Mouse (Mus musculus) ES-E14 (cell line): ENCODE data around the gene Akap2. TPM values are rescaled to one million over a fixed set of nuclear protein-coding genes. Genes with fewer than 3 reads are reported as not detected.

Source experiments
- DNase-seq: peaks from one replicate; pipeline ENCODE4 v3.0.0-alpha.2; 2013; ENCODE audit warnings: low read depth, low spot score
- H3K27ac ChIP-seq: 2 replicates; pipeline ENCODE4 v1.5.1; 2012; ENCODE audit warnings: low read depth, mild to moderate bottlenecking, low read length, moderate library complexity, mixed read lengths; ENCODE audit not compliant: poor library complexity, insufficient read depth, severe bottlenecking
- H3K36me3 ChIP-seq: 2 replicates; pipeline ENCODE4 v1.6.1; 2012; ENCODE audit warnings: mild to moderate bottlenecking, low read length, moderate library complexity, mixed read lengths; ENCODE audit not compliant: control insufficient read depth, poor library complexity, insufficient read depth, severe bottlenecking
- H3K4me1 ChIP-seq, 2 experiments: fragments of 150-350 bp in 1 of 2; sonication (generic) in 1 of 2; 2 replicates each; pipeline ENCODE4 v1.6.1; 2012; ENCODE audit warnings: low read length in 2 of 2, mild to moderate bottlenecking in 1 of 2, mixed read lengths in 1 of 2; ENCODE audit not compliant: control insufficient read depth in 2 of 2, insufficient read depth in 2 of 2, poor library complexity in 1 of 2
- H3K4me3 ChIP-seq, 2 experiments: fragments of 150-350 bp in 1 of 2; sonication (generic) in 1 of 2; 2 replicates each; pipeline ENCODE4 v1.5.1; 2012; ENCODE audit warnings: low read length in 2 of 2, low read depth in 1 of 2, mild to moderate bottlenecking in 1 of 2, mixed read lengths in 1 of 2; ENCODE audit not compliant: insufficient read depth in 1 of 2, poor library complexity in 1 of 2, severe bottlenecking in 1 of 2
- H3K9ac ChIP-seq: 2 replicates; pipeline ENCODE4 v1.6.1; 2012; ENCODE audit warnings: low read depth, mild to moderate bottlenecking, low read length, mixed read lengths; ENCODE audit not compliant: poor library complexity, insufficient read depth, severe bottlenecking
- H3K9me3 ChIP-seq: fragments of 150-350 bp; sonication (generic); 2 replicates; pipeline ENCODE4 v1.6.1; 2012; ENCODE audit warnings: low read depth, mild to moderate bottlenecking, low read length; ENCODE audit not compliant: control insufficient read depth, insufficient read depth
- CHD2 ChIP-seq: IDR thresholded peaks from 2 replicates; pipeline ENCODE4 v1.6.1; 2014; ENCODE audit warnings: mild to moderate bottlenecking, low read depth, low read length, inconsistent platforms
- HCFC1 ChIP-seq: IDR thresholded peaks from 2 replicates; pipeline ENCODE4 v1.6.1; 2012; ENCODE audit warnings: low read length, inconsistent platforms, borderline replicate concordance; ENCODE audit not compliant: insufficient read depth
- MAFK ChIP-seq: IDR thresholded peaks from 2 replicates; pipeline ENCODE4 v1.6.1; 2014; ENCODE audit warnings: mild to moderate bottlenecking, low read depth, low read length, inconsistent platforms; ENCODE audit not compliant: insufficient read depth
- ZC3H11A ChIP-seq: IDR thresholded peaks from 2 replicates; pipeline ENCODE4 v1.6.1; 2012; ENCODE audit warnings: low read depth, mild to moderate bottlenecking, inconsistent platforms, low read length, borderline replicate concordance
- ZNF384 ChIP-seq: IDR thresholded peaks from 2 replicates; pipeline ENCODE4 v1.6.1; 2012; ENCODE audit warnings: low read depth, low read length, inconsistent platforms
- in situ Hi-C, 2 experiments: fragments of 600-800 bp; cut with MboI; formaldehyde crosslinking; loops; one replicate each; pipeline ENCODE4 v1.15.1; 2025; ENCODE audit warnings: low sequenced_read_pairs in 2 of 2, inconsistent platforms in 1 of 2; ENCODE audit not compliant: unreplicated experiment in 2 of 2
- total RNA-seq: library from RNA; depleted of rRNA; stranded (reverse); fragments of 300-350 nt; gene quantifications from 2 replicates; pipeline ENCODE4 v1.2.3, GENCODE M21; 2012

Gene Akap2
- total RNA-seq, 1 experiment: 35.7 TPM

- no peak overlapping the region for H3K4me3 ChIP-seq
- H3K9me3 ChIP-seq: no peaks in the 10 kb centered on the region
- TF ChIP-seq HCFC1 (no peak), CHD2 (no peak), ZC3H11A (no peak), MAFK (no peak)
- in situ Hi-C loops: no loop called here
- H3K27ac ChIP-seq: no peak overlapping the region
- H3K36me3 ChIP-seq: no peaks in the 10 kb centered on the region; the same call in 1 of the 2 replicates
- H3K9ac ChIP-seq: no peak overlapping the region
- peaks cover 0 to 2% of the 10 kb centered on the region in 2 experiments; a peak in 2 of 4 replicates for H3K4me1 ChIP-seq
- no peak for DNase-seq
These were observed 95.6 kb downstream of the Akap2 start for GRCm38 (mm10) chr4:57812916-57813575.

DNA sequence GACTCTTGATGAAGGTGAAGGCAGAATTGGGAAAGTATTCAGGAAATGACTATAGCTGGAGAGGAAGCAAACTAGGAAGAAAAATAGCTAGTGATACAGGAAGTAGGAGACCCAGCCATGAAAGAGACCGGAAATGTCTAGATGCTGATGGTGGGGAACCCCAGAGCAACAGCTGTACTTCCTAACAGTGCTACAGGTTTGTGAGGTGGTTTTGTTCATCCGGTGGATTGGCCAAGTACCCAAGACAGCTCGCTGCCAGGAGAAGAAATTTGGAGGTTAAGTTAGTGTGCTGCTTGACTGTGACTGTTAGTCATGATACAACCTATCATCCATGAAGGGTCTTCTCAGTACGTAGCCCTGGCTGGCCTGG lies 96.1 kb downstream of the Akap2 start:
- H3K27ac ChIP-seq: no peak overlapping the region
- no peak for TF ChIP-seq CHD2
- no peak for TF ChIP-seq ZC3H11A
- TF ChIP-seq HCFC1: no peak
- TF ChIP-seq MAFK: no peak
- TF ChIP-seq ZNF384: no peak
- in situ Hi-C loops: no loop called here
- H3K4me1 ChIP-seq: peaks cover 0 to 2% of the 10 kb centered on the region in 2 experiments; a peak in 2 of 4 replicates
- H3K4me3 ChIP-seq: no peak overlapping the region
- no peak overlapping the region for H3K9ac ChIP-seq
- H3K9me3 ChIP-seq: no peaks in the 10 kb centered on the region
- DNase-seq: no peak
- H3K36me3 ChIP-seq: no peaks in the 10 kb centered on the region; the same call in 1 of the 2 replicates

DNA sequence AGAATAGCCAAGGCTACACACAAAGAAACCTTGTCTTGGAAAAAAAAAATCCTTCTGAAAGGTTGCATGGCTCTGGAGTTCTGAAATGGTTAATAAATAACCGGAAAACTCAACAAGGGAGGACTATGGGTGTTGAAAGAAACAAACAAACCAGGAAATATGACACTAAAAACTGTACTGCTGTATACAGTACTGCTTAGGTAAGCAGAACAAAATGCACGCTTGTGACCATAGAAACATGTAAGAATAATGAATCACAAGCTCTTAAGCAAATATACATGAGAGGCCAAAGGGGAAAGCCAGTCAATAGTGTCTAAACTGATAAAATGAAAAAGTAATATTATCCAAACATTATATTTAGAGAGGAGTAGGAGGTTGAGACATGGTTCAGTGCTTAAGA lies 97.9 kb downstream of the Akap2 start:
- Histone ChIP-seq H3K4me3 (no peak overlapping the region), H3K9ac (no peak overlapping the region), H3K36me3 (no peaks in the 10 kb centered on the region; the same call in 1 of the 2 replicates), H3K27ac (no peak overlapping the region), H3K9me3 (no peaks in the 10 kb centered on the region), H3K4me1 (peaks cover 0 to 2% of the 10 kb centered on the region in 2 experiments; a peak in 2 of 4 replicates)
- no peak for DNase-seq
- no peak for TF ChIP-seq ZNF384
- TF ChIP-seq CHD2: no peak
- TF ChIP-seq HCFC1: no peak
- no peak for TF ChIP-seq MAFK
- no peak for TF ChIP-seq ZC3H11A
- in situ Hi-C loops: no loop called here

DNA sequence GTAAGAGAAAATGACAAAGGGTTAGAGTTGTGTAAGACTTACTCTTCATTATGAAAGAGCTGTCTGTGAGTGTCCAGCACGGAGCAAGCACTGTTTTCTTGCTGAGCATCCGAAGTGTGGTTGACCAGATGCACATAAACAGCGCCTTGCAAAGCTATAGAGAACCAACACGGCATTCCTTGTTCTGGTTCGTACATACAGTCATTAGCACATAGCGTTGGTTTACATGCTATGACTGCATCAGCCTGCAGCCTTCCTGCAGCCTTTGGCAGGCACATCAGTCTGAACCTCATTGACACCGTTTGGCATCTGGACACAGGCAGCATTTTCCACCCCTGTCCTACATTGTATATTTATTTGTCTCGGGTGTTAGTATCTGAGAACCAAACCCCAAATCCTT lies 98.7 kb downstream of the Akap2 start:
- Histone ChIP-seq H3K9ac (no peak overlapping the region), H3K36me3 (no peaks in the 10 kb centered on the region; the same call in 1 of the 2 replicates), H3K27ac (no peak overlapping the region), H3K9me3 (no peaks in the 10 kb centered on the region), H3K4me3 (no peak overlapping the region), H3K4me1 (peaks cover under 1 to 2% of the 10 kb centered on the region in 2 experiments; a peak in 2 of 4 replicates)
- TF ChIP-seq CHD2 (no peak), ZC3H11A (no peak), ZNF384 (no peak), MAFK (no peak), HCFC1 (no peak)
- no peak for DNase-seq
- in situ Hi-C loops: no loop called here

- no peak overlapping the region for H3K9ac ChIP-seq
- H3K4me1 ChIP-seq: peaks cover 2% of the 10 kb centered on the region in 2 experiments; a peak in 1 of 4 replicates
- peak overlapping the region in 1 of 2 experiments; percentile 10; a peak in 1 of 4 replicates for H3K4me3 ChIP-seq
- no peaks in the 10 kb centered on the region for H3K9me3 ChIP-seq
- H3K27ac ChIP-seq: no peak overlapping the region
- in situ Hi-C loops: no loop called here
- TF ChIP-seq HCFC1 (no peak), CHD2 (no peak), ZNF384 (no peak), MAFK (no peak), ZC3H11A (no peak)
- no peaks in the 10 kb centered on the region; the same call in 1 of the 2 replicates for H3K36me3 ChIP-seq
- no peak for DNase-seq
These were observed 103.5 kb downstream of the Akap2 start for GRCm38 (mm10) chr4:57820839-57821374.
